Mouse (Mus musculus) heart, adult 2 months (tissue): ENCODE measurements around the gene Scn3a. TPM values are rescaled to one million over a fixed set of nuclear protein-coding genes. Genes with fewer than 3 reads are reported as not detected.

ENCODE experiments used
- DNase-seq, 2 experiments: peaks; one replicate each; pipeline ENCODE4 v3.0.0; 2021
- H3K27ac ChIP-seq: fragments of 200-600 bp; 2 replicates; pipeline ENCODE4 v1.8.1; 2022
- H3K27me3 ChIP-seq: fragments of 200-500 bp; 2 replicates; pipeline ENCODE4 v1.6.1; 2012; ENCODE audit warnings: mild to moderate bottlenecking, low read length, inconsistent platforms, mixed read lengths; ENCODE audit not compliant: control insufficient read depth, insufficient read depth
- H3K36me3 ChIP-seq: fragments of 200-500 bp; 2 replicates; pipeline ENCODE4 v1.6.1; 2012; ENCODE audit warnings: low read length, inconsistent platforms; ENCODE audit not compliant: control insufficient read depth, insufficient read depth
- H3K4me1 ChIP-seq: fragments of 200-500 bp; 2 replicates; pipeline ENCODE4 v1.6.1; 2011; ENCODE audit warnings: low read length; ENCODE audit not compliant: control insufficient read depth, insufficient read depth
- H3K4me3 ChIP-seq: fragments of 200-600 bp; 2 replicates; pipeline ENCODE4 v1.8.1; 2022
- H3K79me2 ChIP-seq: fragments of 200-500 bp; replicated peaks from 2 replicates; pipeline ENCODE4 v1.6.1; 2012; ENCODE audit warnings: mild to moderate bottlenecking, inconsistent platforms, low read length, moderate library complexity, mixed read lengths; ENCODE audit not compliant: control insufficient read depth, insufficient read depth
- H3K9ac ChIP-seq: fragments of 200-500 bp; 2 replicates; pipeline ENCODE4 v1.6.1; 2012; ENCODE audit warnings: low read depth, mild to moderate bottlenecking, control low read depth, inconsistent platforms, low read length, mixed read lengths
- CTCF ChIP-seq: fragments of 200-600 bp; IDR thresholded peaks from 2 replicates; pipeline ENCODE4 v1.8.1; 2022; ENCODE audit warnings: antibody characterized with exemption, mild to moderate bottlenecking, moderate library complexity
- EP300 ChIP-seq: fragments of 200-500 bp; IDR thresholded peaks from 2 replicates; pipeline ENCODE4 v1.6.1; 2011; ENCODE audit warnings: low read depth, low read length, control low read depth; ENCODE audit not compliant: insufficient read depth
- POLR2A ChIP-seq: fragments of 200-500 bp; IDR thresholded peaks from 2 replicates; pipeline ENCODE4 v1.6.1; 2011; ENCODE audit warnings: mild to moderate bottlenecking, low read depth, low read length, control low read depth; ENCODE audit not compliant: insufficient read depth
- WGBS: fragments of 180-500 bp; shearing (Covaris S2); methylation state at CpG from one replicate; pipeline ENCODE4 v1.1.7; 2018; 5-methylcytosine and 5-hydroxymethylcytosine counted together
- intact Hi-C: fragments of 180-260 bp; cut with DNase I; formaldehyde crosslinking; loops from one replicate; pipeline ENCODE4 v1.15.1; 2025
- polyA plus RNA-seq: library from polyadenylated mRNA; depleted of rRNA; stranded (reverse); fragments of >200 nt; gene quantifications from 2 replicates; pipeline ENCODE4 v1.2.3, GENCODE M21; 2012
- total RNA-seq, 2 experiments: library from RNA; stranded (reverse); gene quantifications; 2 replicates each; pipeline ENCODE4 v1.2.3; 2021

Gene Scn3a
- total and polyA plus RNA-seq, 3 experiments = 0.41 to 2.5 (median 1.3) TPM

- Histone ChIP-seq H3K27me3 (no peaks in the 10 kb centered on the region), H3K36me3 (no peaks in the 10 kb centered on the region), H3K9ac (no peak overlapping the region), H3K4me3 (no peak overlapping the region), H3K4me1 (no peaks in the 10 kb centered on the region), H3K79me2 (no peaks in the 10 kb centered on the region), H3K27ac (no peak overlapping the region)
- 71% methylated on average over 3 of the region's 3 CpGs for WGBS
- intact Hi-C loops = no loop called here
- DNase-seq = no peak
- no peak for TF ChIP-seq EP300
- TF ChIP-seq CTCF = no peak
- TF ChIP-seq POLR2A = no peak
These were observed 9.7 kb downstream of the Scn3a start for GRCm38 (mm10) chr2:65557719-65558118.

GRCm38 (mm10) chr2:65554662-65555061 is 12.8 kb downstream of the Scn3a start:
- no peaks in the 10 kb centered on the region for H3K4me1 ChIP-seq
- 87% methylated on average over 7 of the region's 7 CpGs for WGBS
- DNase-seq = no peak
- intact Hi-C loops = no loop called here
- H3K36me3 ChIP-seq = no peaks in the 10 kb centered on the region
- H3K27me3 ChIP-seq = no peaks in the 10 kb centered on the region
- H3K9ac ChIP-seq = no peak overlapping the region
- H3K27ac ChIP-seq = no peak overlapping the region
- no peaks in the 10 kb centered on the region for H3K79me2 ChIP-seq
- TF ChIP-seq EP300 (no peak), CTCF (no peak), POLR2A (no peak)
- no peak overlapping the region for H3K4me3 ChIP-seq

- no peaks in the 10 kb centered on the region for H3K36me3 ChIP-seq
- no peaks in the 10 kb centered on the region for H3K79me2 ChIP-seq
- no peak for DNase-seq
- H3K27me3 ChIP-seq = no peaks in the 10 kb centered on the region
- H3K4me1 ChIP-seq = no peaks in the 10 kb centered on the region
- 72% methylated on average over 3 of the region's 3 CpGs for WGBS
- no peak overlapping the region for H3K4me3 ChIP-seq
- no peak overlapping the region for H3K9ac ChIP-seq
- intact Hi-C loops = no loop called here
- TF ChIP-seq CTCF = no peak
- no peak for TF ChIP-seq POLR2A
- no peak overlapping the region for H3K27ac ChIP-seq
These were observed 14.0 kb downstream of the Scn3a start for GRCm38 (mm10) chr2:65553473-65553872.

- WGBS = 66% methylated on average over 3 of the region's 3 CpGs
- Histone ChIP-seq H3K9ac (no peak overlapping the region), H3K4me1 (no peaks in the 10 kb centered on the region), H3K79me2 (no peaks in the 10 kb centered on the region), H3K27ac (no peak overlapping the region), H3K27me3 (no peaks in the 10 kb centered on the region), H3K4me3 (no peak overlapping the region), H3K36me3 (no peaks in the 10 kb centered on the region)
- intact Hi-C loops = no loop called here
- DNase-seq = no peak
- TF ChIP-seq POLR2A (no peak), EP300 (no peak), CTCF (no peak)
These were observed 14.7 kb downstream of the Scn3a start for GRCm38 (mm10) chr2:65552727-65553126.

GRCm38 (mm10) chr2:65552222-65552621 is 15.2 kb downstream of the Scn3a start:
- H3K79me2 ChIP-seq = no peaks in the 10 kb centered on the region
- no peak for DNase-seq
- no peak overlapping the region for H3K4me3 ChIP-seq
- H3K36me3 ChIP-seq = no peaks in the 10 kb centered on the region
- no peak for TF ChIP-seq EP300
- TF ChIP-seq POLR2A = no peak
- TF ChIP-seq CTCF = no peak
- H3K27ac ChIP-seq = no peak overlapping the region
- no peak overlapping the region for H3K9ac ChIP-seq
- intact Hi-C loops = no loop called here
- no peaks in the 10 kb centered on the region for H3K27me3 ChIP-seq
- WGBS = 62% methylated on average over 5 of the region's 5 CpGs
- H3K4me1 ChIP-seq = no peaks in the 10 kb centered on the region

- no peak overlapping the region for H3K9ac ChIP-seq
- intact Hi-C loops = no loop called here
- H3K79me2 ChIP-seq = no peaks in the 10 kb centered on the region
- H3K36me3 ChIP-seq = no peaks in the 10 kb centered on the region
- no peaks in the 10 kb centered on the region for H3K27me3 ChIP-seq
- 43% methylated on average over 2 of the region's 2 CpGs for WGBS
- no peak for DNase-seq
- H3K4me1 ChIP-seq = no peaks in the 10 kb centered on the region
- no peak overlapping the region for H3K27ac ChIP-seq
- H3K4me3 ChIP-seq = no peak overlapping the region
- TF ChIP-seq CTCF (no peak), EP300 (no peak), POLR2A (no peak)
These were observed 15.7 kb downstream of the Scn3a start for GRCm38 (mm10) chr2:65551736-65552135.
